Mouse (Mus musculus) forebrain, embryonic 11.5 days (tissue): ENCODE results near the gene Ctdsp1. TPM values are rescaled to one million over a fixed set of nuclear protein-coding genes. Genes with fewer than 3 reads are reported as not detected.

Experiments
- ATAC-seq: fragments of 200-750 bp; cut with Nextera tagmentation; replicated peaks from 2 replicates; pipeline ENCODE4 v1.8.0; 2017; ENCODE audit warnings: moderate TSS enrichment; ENCODE audit not compliant: low FRiP score
- DNase-seq: peaks from one replicate; pipeline ENCODE4 v3.0.0-alpha.2; 2017; ENCODE audit warnings: low spot score
- H3K27ac ChIP-seq: fragments of 300-500 bp; sonication (generic); 2 replicates; pipeline ENCODE4 v1.5.1; 2014; ENCODE audit warnings: low read depth, low read length
- H3K27me3 ChIP-seq: fragments of 300-500 bp; sonication (generic); 2 replicates; pipeline ENCODE4 v1.6.1; 2014; ENCODE audit warnings: mild to moderate bottlenecking, low read length, mixed read lengths; ENCODE audit not compliant: control insufficient read depth, insufficient read depth
- H3K36me3 ChIP-seq: fragments of 300-500 bp; sonication (generic); 2 replicates; pipeline ENCODE4 v1.6.1; 2014; ENCODE audit warnings: mild to moderate bottlenecking, low read length, moderate library complexity, mixed read lengths; ENCODE audit not compliant: control insufficient read depth, insufficient read depth
- H3K4me1 ChIP-seq: fragments of 300-500 bp; sonication (generic); replicated peaks from 2 replicates; pipeline ENCODE4 v1.6.1; 2014; ENCODE audit warnings: low read length, mixed read lengths; ENCODE audit not compliant: control insufficient read depth, insufficient read depth
- H3K4me2 ChIP-seq: fragments of 300-500 bp; sonication (generic); 2 replicates; pipeline ENCODE4 v1.6.1; 2014; ENCODE audit warnings: low read depth, mild to moderate bottlenecking, low read length, moderate library complexity, mixed read lengths; ENCODE audit not compliant: severe bottlenecking
- H3K4me3 ChIP-seq: fragments of 300-500 bp; sonication (generic); 2 replicates; pipeline ENCODE4 v1.5.1; 2014; ENCODE audit warnings: low read depth, low read length
- H3K9ac ChIP-seq: fragments of 300-500 bp; sonication (generic); 2 replicates; pipeline ENCODE4 v1.6.1; 2014; ENCODE audit warnings: low read length
- H3K9me3 ChIP-seq: fragments of 300-500 bp; sonication (generic); 2 replicates; pipeline ENCODE4 v1.6.1; 2016; ENCODE audit warnings: low read length, mixed read lengths; ENCODE audit not compliant: control insufficient read depth
- WGBS: fragments of 180-500 bp; shearing (Covaris S2); extraction: QIAGEN DNeasy Blood & Tissue Kit; methylation state at CpG from one replicate; pipeline ENCODE4 v1.1.7; 2014; 5-methylcytosine and 5-hydroxymethylcytosine counted together
- polyA plus RNA-seq: library from polyadenylated mRNA; unstranded; fragments of >200 nt; fragmentation: Nextera tagmentation; extraction: Ambion mirVana; gene quantifications from 2 replicates; pipeline ENCODE4 v1.2.1, GENCODE M21; 2014

Gene Ctdsp1
- polyA plus RNA-seq, result 45.7 and 46.9 TPM in 2 replicates

DNA sequence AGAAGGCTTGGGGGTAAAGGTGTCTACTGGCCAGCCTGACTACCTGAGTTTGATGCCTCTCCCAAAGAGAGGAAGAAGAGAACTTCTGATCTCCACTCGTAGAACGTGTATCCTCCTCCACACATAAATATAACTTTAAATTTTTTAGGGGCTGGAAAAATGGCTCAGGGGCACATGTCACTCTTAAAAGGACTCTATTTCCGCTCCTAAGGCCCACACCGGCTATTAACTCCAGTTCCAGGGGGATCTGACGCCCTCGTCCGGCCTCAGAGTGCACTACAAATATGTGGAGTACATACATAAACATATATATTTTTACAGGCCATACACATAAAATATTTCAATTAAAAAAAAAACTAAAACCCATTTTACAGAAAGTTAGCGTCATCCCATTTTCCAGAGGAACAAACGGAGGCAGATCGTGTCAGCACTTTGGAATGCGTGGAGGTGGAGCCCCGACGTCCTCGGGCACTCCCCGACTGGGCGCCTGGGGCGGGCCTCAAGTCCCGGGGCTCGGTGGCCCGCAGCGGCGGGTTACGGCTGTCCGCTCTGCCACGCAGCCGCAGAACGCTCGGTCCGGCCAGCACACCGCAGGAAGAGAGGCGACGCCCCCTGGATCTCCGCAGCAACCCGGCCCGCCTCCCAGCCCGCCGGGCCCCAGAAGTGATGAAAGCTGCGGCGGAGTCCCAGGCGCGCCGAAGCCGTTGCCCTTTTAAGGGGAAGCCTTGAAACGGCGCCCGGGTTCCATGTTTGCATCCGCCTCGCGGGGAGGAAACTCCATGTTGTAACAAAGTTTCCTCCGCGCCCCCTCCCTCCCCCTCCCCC, at the start of gene Ctdsp1:
Gene Ctdsp1, plus strand, starts transcription at position 586 of the 825 bp plus-strand sequence.
- Histone ChIP-seq H3K4me3 (peak within 1 kb of the TSS; percentile 97), H3K4me1 (peaks cover 16% of the 10 kb centered on the region), H3K36me3 (peaks cover 10% of the 10 kb centered on the region), H3K27me3 (peaks cover 2% of the 10 kb centered on the region; the same call in 1 of the 2 replicates), H3K9me3 (no peaks in the 10 kb centered on the region), H3K27ac (peak within 1 kb of the TSS; percentile 94), H3K4me2 (peak within 1 kb of the TSS; percentile 95), H3K9ac (peak within 1 kb of the TSS; percentile 92)
- DNase-seq, result peak; percentile 97
- ATAC-seq, result peak; percentile 81
- 2% methylated on average over 51 of the region's 51 CpGs for WGBS

DNA sequence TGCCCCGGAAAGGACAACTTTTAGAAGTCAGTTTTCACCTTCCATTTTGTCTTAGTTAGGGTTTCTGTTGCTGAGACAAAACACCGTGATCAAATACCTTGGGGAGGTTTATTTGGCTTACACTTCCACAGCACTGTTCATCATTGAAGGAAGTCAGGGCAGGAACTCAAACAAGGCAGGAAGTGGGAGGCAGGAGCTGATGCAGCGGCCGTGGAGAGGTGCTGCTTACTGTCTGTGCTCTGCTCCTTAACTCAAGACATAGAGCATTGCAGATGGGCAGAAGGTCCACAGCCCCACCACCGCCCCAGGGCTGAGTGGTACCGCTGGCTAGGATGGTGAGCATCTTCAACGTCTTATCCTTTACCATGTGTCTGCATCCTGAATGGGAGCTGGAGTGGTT, 49.4 kb upstream of the Ctdsp1 start:
- Histone ChIP-seq H3K9me3 (no peaks in the 10 kb centered on the region), H3K27me3 (no peaks in the 10 kb centered on the region), H3K9ac (no peak overlapping the region), H3K4me1 (no peaks in the 10 kb centered on the region), H3K4me3 (no peak overlapping the region), H3K27ac (no peak overlapping the region), H3K36me3 (no peaks in the 10 kb centered on the region), H3K4me2 (no peak overlapping the region)
- 92% methylated on average over 7 of the region's 7 CpGs for WGBS
- no peak for DNase-seq
- ATAC-seq, result no peak

DNA sequence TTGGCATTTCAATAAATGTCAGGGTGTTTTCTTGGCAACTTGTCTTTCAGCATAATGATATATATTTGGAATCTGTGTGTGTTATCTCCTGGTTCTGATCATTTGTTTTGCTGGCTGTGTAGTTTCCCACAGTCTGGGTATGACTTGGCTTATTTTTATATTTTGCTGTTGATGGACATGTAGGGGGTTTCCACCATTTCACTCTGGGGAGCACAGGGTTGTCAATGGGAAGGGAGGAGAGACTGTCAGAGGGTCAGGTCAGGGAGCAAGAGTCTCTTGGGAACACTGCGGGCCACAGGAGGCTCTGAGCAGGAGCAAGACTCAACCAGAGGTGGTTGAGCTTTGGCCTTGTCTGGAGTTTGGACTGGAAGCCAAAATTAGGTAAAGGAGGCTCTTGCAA, 49.0 kb upstream of the Ctdsp1 start:
- 93% methylated on average over 1 of the region's 1 CpGs for WGBS
- H3K27ac ChIP-seq, result no peak overlapping the region
- ATAC-seq (no peak), DNase-seq (no peak)
- H3K9me3 ChIP-seq, result no peaks in the 10 kb centered on the region
- no peak overlapping the region for H3K9ac ChIP-seq
- no peak overlapping the region for H3K4me3 ChIP-seq
- no peaks in the 10 kb centered on the region for H3K4me1 ChIP-seq
- no peaks in the 10 kb centered on the region for H3K36me3 ChIP-seq
- H3K27me3 ChIP-seq, result no peaks in the 10 kb centered on the region
- no peak overlapping the region for H3K4me2 ChIP-seq

DNA sequence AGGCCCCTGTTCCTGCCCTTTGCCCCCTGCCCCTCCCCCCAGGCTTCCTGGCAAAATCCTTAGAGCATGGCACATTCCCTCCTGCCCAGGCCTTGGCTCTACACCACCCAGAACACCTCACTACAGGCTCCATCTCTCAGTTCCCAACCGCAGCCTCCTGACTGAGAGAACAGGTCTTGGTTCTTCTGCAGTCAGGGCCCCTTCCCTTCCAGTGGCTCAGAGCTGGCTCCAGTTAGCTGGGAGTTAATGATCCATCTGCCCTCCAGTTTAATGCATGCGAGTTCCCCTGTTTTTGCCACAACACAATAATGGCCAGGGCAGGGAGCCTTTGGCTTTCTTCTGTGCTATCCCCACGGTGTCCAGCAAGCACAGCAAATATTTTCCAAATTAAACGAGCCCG, 48.1 kb upstream of the Ctdsp1 start:
- Histone ChIP-seq H3K27ac (no peak overlapping the region), H3K9me3 (no peaks in the 10 kb centered on the region), H3K4me1 (no peaks in the 10 kb centered on the region), H3K9ac (no peak overlapping the region), H3K36me3 (no peaks in the 10 kb centered on the region), H3K27me3 (no peaks in the 10 kb centered on the region), H3K4me2 (no peak overlapping the region), H3K4me3 (no peak overlapping the region)
- DNase-seq, result no peak
- WGBS, result 60% methylated on average over 5 of the region's 5 CpGs
- no peak for ATAC-seq

DNA sequence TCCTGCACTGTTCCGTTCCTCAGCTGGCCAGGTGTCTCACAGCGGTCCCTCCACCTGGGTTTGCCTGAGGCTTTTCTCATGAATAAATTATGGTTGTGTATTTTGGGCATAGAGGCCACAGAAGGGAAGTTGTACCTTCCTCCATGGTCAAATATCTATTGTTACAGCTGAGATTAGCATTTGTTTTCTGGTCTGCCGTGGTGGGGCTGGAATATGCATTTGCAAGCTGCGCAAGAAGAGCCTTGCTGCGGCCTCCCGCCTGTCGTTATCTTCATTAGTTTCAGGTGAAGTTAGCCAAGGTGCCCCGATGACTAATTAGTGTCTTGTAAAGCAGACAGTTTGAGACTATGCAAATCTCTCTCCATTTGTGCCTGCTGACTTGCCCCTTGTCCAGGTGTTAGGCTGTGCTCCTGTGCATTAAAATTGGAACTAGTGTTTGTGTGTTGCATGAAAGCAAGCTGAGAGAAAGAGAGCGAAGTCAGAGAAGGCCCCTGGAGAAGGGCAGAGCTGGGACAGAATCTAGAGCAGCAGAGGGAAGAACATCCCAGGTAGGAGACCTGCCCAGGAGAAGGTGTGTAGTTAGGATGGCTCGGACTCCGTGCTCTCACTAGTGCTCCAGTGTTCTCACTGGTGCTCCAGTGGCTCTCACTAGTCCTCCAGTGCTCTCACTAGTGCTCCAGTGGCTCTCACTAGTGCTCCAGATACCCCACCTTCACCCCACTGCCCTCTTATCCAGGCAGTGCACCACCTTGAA, 47.0 kb upstream of the Ctdsp1 start:
- H3K9ac ChIP-seq, result no peak overlapping the region
- no peak for ATAC-seq
- no peak for DNase-seq
- WGBS, result 81% methylated on average over 11 of the region's 11 CpGs
- H3K4me1 ChIP-seq, result no peaks in the 10 kb centered on the region
- no peaks in the 10 kb centered on the region; the same call in 1 of the 2 replicates for H3K36me3 ChIP-seq
- no peak overlapping the region for H3K4me2 ChIP-seq
- H3K4me3 ChIP-seq, result no peak overlapping the region
- H3K27me3 ChIP-seq, result no peaks in the 10 kb centered on the region
- no peaks in the 10 kb centered on the region for H3K9me3 ChIP-seq
- no peak overlapping the region for H3K27ac ChIP-seq

DNA sequence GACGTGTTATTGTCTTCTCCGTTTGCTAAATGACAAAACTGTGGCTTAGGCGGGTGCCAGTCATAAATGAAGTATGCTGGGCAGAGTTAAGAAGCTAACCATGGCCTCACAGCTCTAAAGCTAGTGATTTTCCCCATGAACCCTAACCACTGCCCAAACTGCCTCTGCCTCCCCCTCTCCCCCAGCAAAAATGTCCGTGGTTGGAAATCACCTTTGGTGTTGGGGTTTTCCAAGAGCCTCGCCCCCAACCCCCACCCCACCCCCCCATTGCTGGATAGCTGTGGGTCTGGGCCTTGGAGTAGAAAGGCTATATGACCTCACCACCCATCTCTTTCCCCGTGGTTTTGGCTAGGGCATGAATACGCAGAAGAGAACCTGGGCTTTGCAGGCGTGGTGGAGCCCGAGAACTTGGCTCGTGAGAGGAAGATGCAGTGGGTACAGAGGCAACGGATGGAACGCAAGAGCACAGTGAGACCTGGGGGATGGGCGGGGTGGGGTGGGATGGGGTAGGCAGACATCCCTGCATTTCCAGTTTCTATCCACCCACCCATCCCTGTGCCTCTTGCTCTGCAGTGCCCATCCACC, 40.0 kb upstream of the Ctdsp1 start:
- H3K27me3 ChIP-seq, result no peaks in the 10 kb centered on the region
- no peak overlapping the region for H3K9ac ChIP-seq
- H3K4me3 ChIP-seq, result no peak overlapping the region
- WGBS, result 91% methylated on average over 13 of the region's 13 CpGs
- H3K36me3 ChIP-seq, result no peaks in the 10 kb centered on the region; the same call in 1 of the 2 replicates
- H3K4me1 ChIP-seq, result no peaks in the 10 kb centered on the region
- DNase-seq (no peak), ATAC-seq (no peak)
- H3K9me3 ChIP-seq, result no peaks in the 10 kb centered on the region
- H3K27ac ChIP-seq, result no peak overlapping the region
- no peak overlapping the region for H3K4me2 ChIP-seq

DNA sequence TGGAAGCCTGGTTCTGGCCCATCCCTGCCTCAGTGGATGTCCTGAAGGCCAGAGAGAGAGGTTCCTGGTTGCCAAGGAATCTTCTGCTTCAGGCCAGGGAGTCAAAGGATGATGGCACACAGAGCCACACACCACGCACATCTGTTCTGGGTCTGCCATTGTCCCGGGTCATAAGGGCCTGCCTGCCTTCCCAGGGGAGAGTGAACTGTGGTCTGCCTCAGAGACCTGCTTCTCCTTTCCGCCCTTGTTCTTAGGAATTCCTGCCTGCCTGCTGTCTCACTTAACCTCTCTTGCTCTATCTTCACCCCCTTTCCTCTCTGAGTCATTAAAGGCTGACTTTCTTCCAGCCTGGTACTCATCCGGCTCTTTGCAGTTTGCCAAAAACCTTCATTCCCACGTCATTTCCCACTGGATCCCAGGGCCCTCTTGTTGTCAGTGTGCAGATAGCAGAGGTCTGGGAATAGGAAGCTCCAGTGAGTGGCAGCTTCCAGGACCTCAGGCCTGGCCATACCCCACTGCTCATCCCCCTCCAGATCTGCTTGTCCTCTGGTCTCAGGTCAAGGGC, 38.7 kb upstream of the Ctdsp1 start:
- H3K4me2 ChIP-seq, result no peak overlapping the region
- no peak overlapping the region for H3K4me3 ChIP-seq
- H3K9me3 ChIP-seq, result no peaks in the 10 kb centered on the region
- H3K27ac ChIP-seq, result no peak overlapping the region
- WGBS, result 77% methylated on average over 5 of the region's 5 CpGs
- no peaks in the 10 kb centered on the region for H3K27me3 ChIP-seq
- H3K36me3 ChIP-seq, result no peaks in the 10 kb centered on the region; the same call in 1 of the 2 replicates
- DNase-seq (no peak), ATAC-seq (no peak)
- H3K4me1 ChIP-seq, result no peaks in the 10 kb centered on the region
- H3K9ac ChIP-seq, result no peak overlapping the region

DNA sequence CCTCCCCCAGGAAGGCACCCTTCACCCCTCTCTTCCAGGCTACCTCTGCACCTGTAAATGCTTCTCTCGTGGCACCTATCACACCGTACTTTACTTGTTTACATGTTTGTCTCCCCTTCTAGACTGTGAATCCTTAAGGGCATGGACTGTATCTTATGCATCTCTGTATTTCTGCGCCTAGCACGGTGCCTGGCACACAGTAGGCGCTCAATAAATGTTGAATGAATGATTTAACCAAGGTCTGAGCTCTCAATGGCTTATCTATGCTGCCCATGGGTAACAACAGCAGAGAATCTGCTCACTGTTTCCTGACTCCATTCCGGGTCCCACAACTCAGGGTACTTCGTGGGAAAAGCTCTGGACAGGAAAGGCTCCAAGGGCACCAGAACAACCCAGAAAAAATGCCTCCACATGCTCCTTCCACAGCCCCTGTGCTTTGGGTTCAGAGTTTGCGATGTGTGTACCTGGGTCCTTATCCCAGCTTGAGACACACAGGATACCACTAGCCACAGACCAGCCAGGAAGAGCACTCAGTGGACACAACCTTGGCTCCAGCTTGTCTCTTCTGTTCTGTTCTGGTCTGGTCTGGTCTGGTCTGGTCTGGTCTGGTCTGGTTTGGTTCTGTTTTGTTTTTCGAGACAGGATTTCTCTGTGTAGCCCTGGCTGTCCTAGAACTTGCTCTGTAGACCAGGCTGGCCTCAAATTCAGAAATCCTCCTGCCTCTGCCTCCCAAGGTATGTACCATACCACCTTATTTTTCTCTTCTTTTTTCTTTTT, 37.7 kb upstream of the Ctdsp1 start:
- Histone ChIP-seq H3K36me3 (no peaks in the 10 kb centered on the region; the same call in 1 of the 2 replicates), H3K4me2 (no peak overlapping the region), H3K27me3 (no peaks in the 10 kb centered on the region), H3K4me3 (no peak overlapping the region), H3K9ac (no peak overlapping the region), H3K9me3 (no peaks in the 10 kb centered on the region), H3K4me1 (no peaks in the 10 kb centered on the region), H3K27ac (no peak overlapping the region)
- 90% methylated on average over 9 of the region's 9 CpGs for WGBS
- DNase-seq (no peak), ATAC-seq (no peak)
